Mouse (Mus musculus): ENCODE results near the gene Car6. TPM values are rescaled to one million over a fixed set of nuclear protein-coding genes. Genes with fewer than 3 reads are reported as not detected.

Car6 gene
- not detected for polyA plus RNA-seq (2015; fragmentation: Illumina TruSeq; extraction: RNeasy Lipid Tissue Mini Kit (QIAGEN cat#74804); ENCODE audit: insufficient read depth, low read depth, low replicate concordance)

DNA sequence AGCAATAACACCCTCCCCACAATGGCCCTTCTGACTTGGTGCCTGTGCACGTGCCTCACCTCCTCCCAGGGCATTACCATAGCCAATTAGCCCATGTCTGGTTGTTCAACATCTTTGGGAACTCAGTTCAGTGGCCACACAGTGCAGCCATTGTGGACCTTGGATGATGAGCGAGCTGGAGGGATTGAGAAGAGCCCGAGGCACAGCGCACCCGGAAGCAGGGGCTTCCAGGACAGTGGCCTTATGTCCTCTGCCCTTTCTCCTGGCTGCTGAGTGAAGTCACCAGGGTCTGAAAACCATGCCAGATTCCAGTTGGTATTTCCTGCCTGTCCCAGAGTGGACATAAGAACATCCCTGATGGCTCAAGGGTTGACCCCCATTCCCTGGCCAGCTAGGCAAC, at the start of gene Car6:
Gene Car6 (minus strand): TSS at position 101 of the 400 bp plus-strand sequence.

GRCm38 (mm10) chr4:150236521-150237481, 35.7 kb upstream of the Car6 start, which contains the start of gene Eno1:
Eno1 (plus strand) TSS chr4:150236721.

Other genes with a start within 250 kb of the Car6 start
- gene Spsb1, start 246.3 kb downstream of the Car6 start, polyA plus RNA-seq (2015; fragmentation: Illumina TruSeq; extraction: RNeasy Lipid Tissue Mini Kit (QIAGEN cat#74804); ENCODE audit: insufficient read depth, low read depth, low replicate concordance), result 3.3 TPM
- gene H6pd, start 192.3 kb downstream of the Car6 start, polyA plus RNA-seq (2015; fragmentation: Illumina TruSeq; extraction: RNeasy Lipid Tissue Mini Kit (QIAGEN cat#74804); ENCODE audit: insufficient read depth, low read depth, low replicate concordance), result 9.9 TPM
- gene Gpr157, start 114.0 kb downstream of the Car6 start, polyA plus RNA-seq (2015; fragmentation: Illumina TruSeq; extraction: RNeasy Lipid Tissue Mini Kit (QIAGEN cat#74804); ENCODE audit: insufficient read depth, low read depth, low replicate concordance), result 0.42 TPM
- gene Slc2a5, start 82.0 kb downstream of the Car6 start, polyA plus RNA-seq (2015; fragmentation: Illumina TruSeq; extraction: RNeasy Lipid Tissue Mini Kit (QIAGEN cat#74804); ENCODE audit: insufficient read depth, low read depth, low replicate concordance), result 10.3 TPM
- not detected for gene Slc2a7, start 52.4 kb downstream of the Car6 start, polyA plus RNA-seq (2015; fragmentation: Illumina TruSeq; extraction: RNeasy Lipid Tissue Mini Kit (QIAGEN cat#74804); ENCODE audit: insufficient read depth, low read depth, low replicate concordance)
- 62.8 TPM for gene Eno1, start 35.4 kb upstream of the Car6 start, polyA plus RNA-seq (2015; fragmentation: Illumina TruSeq; extraction: RNeasy Lipid Tissue Mini Kit (QIAGEN cat#74804); ENCODE audit: insufficient read depth, low read depth, low replicate concordance)
- gene Rere, start 80.3 kb upstream of the Car6 start, polyA plus RNA-seq (2015; fragmentation: Illumina TruSeq; extraction: RNeasy Lipid Tissue Mini Kit (QIAGEN cat#74804); ENCODE audit: insufficient read depth, low read depth, low replicate concordance), result 17.5 TPM

Data from pancreas, adult 10 weeks (tissue).